Mouse (Mus musculus) midbrain, embryonic 12.5 days (tissue): Measurements from ENCODE around the gene Por. TPM values are rescaled to one million over a fixed set of nuclear protein-coding genes. Genes with fewer than 3 reads are reported as not detected.
A peak's percentile ranks its signal among the peaks of the same experiment; 100 is the strongest.

ENCODE experiments used
- ATAC-seq: fragments of 200-750 bp; cut with Nextera tagmentation; 2 replicates; pipeline ENCODE4 v1.8.0; 2017; ENCODE audit warnings: low read depth, moderate TSS enrichment, moderate library complexity; ENCODE audit not compliant: low FRiP score
- H3K27ac ChIP-seq: fragments of 300-500 bp; sonication (generic); replicated peaks from 2 replicates; pipeline ENCODE4 v1.5.1; 2016; ENCODE audit warnings: mild to moderate bottlenecking
- H3K27me3 ChIP-seq: fragments of 300-500 bp; sonication (generic); 2 replicates; pipeline ENCODE4 v1.6.1; 2016; ENCODE audit warnings: mild to moderate bottlenecking
- H3K36me3 ChIP-seq: fragments of 300-500 bp; sonication (generic); 2 replicates; pipeline ENCODE4 v1.6.1; 2016
- H3K4me1 ChIP-seq: fragments of 300-500 bp; sonication (generic); 2 replicates; pipeline ENCODE4 v1.6.1; 2016
- H3K4me2 ChIP-seq: fragments of 300-500 bp; sonication (generic); replicated peaks from 2 replicates; pipeline ENCODE4 v1.6.1; 2016; ENCODE audit warnings: mild to moderate bottlenecking, moderate library complexity
- H3K4me3 ChIP-seq: fragments of 300-500 bp; sonication (generic); 2 replicates; pipeline ENCODE4 v1.5.1; 2016; ENCODE audit warnings: mild to moderate bottlenecking
- H3K9ac ChIP-seq: fragments of 300-500 bp; sonication (generic); replicated peaks from 2 replicates; pipeline ENCODE4 v1.6.1; 2016; ENCODE audit warnings: mild to moderate bottlenecking, moderate library complexity
- H3K9me3 ChIP-seq: fragments of 300-500 bp; sonication (generic); 2 replicates; pipeline ENCODE4 v1.6.1; 2016; ENCODE audit warnings: mild to moderate bottlenecking
- WGBS: fragments of 180-500 bp; shearing (Covaris S2); methylation state at CpG from one replicate; pipeline ENCODE4 v1.1.7; 2016; 5-methylcytosine and 5-hydroxymethylcytosine counted together
- polyA plus RNA-seq: library from polyadenylated mRNA; unstranded; fragments of >200 nt; fragmentation: Nextera tagmentation; extraction: Ambion mirVana; gene quantifications from 2 replicates; pipeline ENCODE4 v1.2.1, GENCODE M21; 2016

Gene Por
- polyA plus RNA-seq, 1 experiment from 2014 or later = 145 TPM

GRCm38 (mm10) chr5:135730916-135731315, 61.1 kb downstream of the Por start:
- Histone ChIP-seq H3K4me2 (no peak overlapping the region), H3K4me1 (peaks cover 16% of the 10 kb centered on the region), H3K4me3 (no peak overlapping the region), H3K9ac (no peak overlapping the region), H3K9me3 (0 out of 2 replicates have a peak, but pooled peaks cover 3% of the 10 kb centered on the region), H3K36me3 (peaks cover 84% of the 10 kb centered on the region), H3K27ac (no peak overlapping the region), H3K27me3 (no peaks in the 10 kb centered on the region)
- no peak for ATAC-seq
- WGBS = 92% methylated on average over 10 of the region's 10 CpGs

- no peaks in the 10 kb centered on the region for H3K27me3 ChIP-seq
- no peak overlapping the region for H3K27ac ChIP-seq
- H3K4me3 ChIP-seq = no peak overlapping the region
- no peak overlapping the region for H3K4me2 ChIP-seq
- no peak for ATAC-seq
- H3K9me3 ChIP-seq = 0 out of 2 replicates have a peak, but pooled peaks cover 3% of the 10 kb centered on the region
- H3K9ac ChIP-seq = no peak overlapping the region
- peaks cover 12% of the 10 kb centered on the region for H3K4me1 ChIP-seq
- H3K36me3 ChIP-seq = peaks cover 88% of the 10 kb centered on the region
- WGBS = 93% methylated on average over 16 of the region's 16 CpGs
Measured at GRCm38 (mm10) chr5:135731322-135731721, 61.5 kb downstream of the Por start.

- H3K27me3 ChIP-seq = no peaks in the 10 kb centered on the region
- 0 out of 2 replicates have a peak, but pooled peaks cover 3% of the 10 kb centered on the region for H3K9me3 ChIP-seq
- 98% methylated on average over 4 of the region's 4 CpGs for WGBS
- no peak overlapping the region for H3K27ac ChIP-seq
- H3K36me3 ChIP-seq = peaks cover 99% of the 10 kb centered on the region
- H3K4me1 ChIP-seq = no peaks in the 10 kb centered on the region; the same call in none of the 2 replicates
- H3K4me3 ChIP-seq = no peak overlapping the region
- H3K9ac ChIP-seq = no peak overlapping the region
- no peak overlapping the region for H3K4me2 ChIP-seq
- ATAC-seq = no peak
Measured at GRCm38 (mm10) chr5:135733071-135733470, 63.2 kb downstream of the Por start.

DNA sequence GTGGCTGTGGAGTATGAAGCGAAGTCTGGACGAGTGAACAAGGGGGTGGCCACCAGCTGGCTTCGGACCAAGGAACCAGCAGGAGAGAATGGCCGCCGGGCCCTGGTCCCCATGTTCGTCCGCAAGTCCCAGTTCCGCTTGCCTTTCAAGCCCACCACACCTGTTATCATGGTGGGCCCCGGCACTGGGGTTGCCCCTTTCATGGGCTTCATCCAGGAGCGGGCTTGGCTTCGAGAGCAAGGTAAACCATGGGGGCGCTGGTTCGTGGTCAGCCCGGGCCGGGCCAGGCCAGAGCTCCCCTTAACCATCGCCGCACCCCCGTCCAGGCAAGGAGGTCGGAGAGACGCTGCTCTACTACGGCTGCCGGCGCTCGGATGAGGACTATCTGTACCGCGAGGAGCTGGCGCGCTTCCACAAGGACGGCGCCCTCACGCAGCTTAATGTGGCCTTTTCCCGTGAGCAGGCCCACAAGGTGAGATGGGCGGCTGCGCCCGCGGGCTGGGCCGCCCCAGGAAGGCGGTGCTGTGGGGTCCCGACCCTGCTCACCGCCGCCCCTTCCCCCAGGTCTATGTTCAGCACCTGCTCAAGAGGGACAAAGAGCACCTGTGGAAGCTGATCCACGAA, 64.3 kb downstream of the Por start:
- Histone ChIP-seq H3K9ac (no peak overlapping the region), H3K9me3 (0 out of 2 replicates have a peak, but pooled peaks cover 3% of the 10 kb centered on the region), H3K36me3 (peaks cover 92% of the 10 kb centered on the region), H3K4me3 (no peak overlapping the region), H3K4me1 (no peaks in the 10 kb centered on the region), H3K27me3 (no peaks in the 10 kb centered on the region), H3K4me2 (no peak overlapping the region), H3K27ac (no peak overlapping the region)
- WGBS = 94% methylated on average over 42 of the region's 42 CpGs
- ATAC-seq = peak; percentile 41; the same call in 1 of the 2 replicates

DNA sequence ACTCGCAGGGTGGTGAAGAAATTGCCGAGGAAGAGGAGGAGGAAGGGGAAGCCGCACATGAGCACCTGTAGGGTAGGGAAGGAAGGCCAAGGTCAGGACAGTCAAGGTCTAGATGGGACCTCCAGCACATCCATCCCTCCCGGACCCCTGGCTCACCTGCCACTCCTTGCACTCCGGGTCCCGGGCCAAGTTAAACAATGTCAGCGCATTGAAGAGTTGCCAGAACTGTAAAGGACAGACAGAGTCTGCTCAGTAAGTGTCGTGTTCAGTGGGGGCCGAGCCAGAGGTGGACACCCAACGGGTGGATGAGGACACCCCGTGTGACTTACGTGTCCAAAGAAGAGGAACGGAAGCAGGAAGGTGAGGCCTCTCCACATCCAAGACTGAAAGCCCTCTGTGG, 65.9 kb downstream of the Por start:
- WGBS = 94% methylated on average over 13 of the region's 13 CpGs
- no peak overlapping the region for H3K9ac ChIP-seq
- no peak for ATAC-seq
- H3K36me3 ChIP-seq = peaks cover 82% of the 10 kb centered on the region
- H3K9me3 ChIP-seq = 0 out of 2 replicates have a peak, but pooled peaks cover 3% of the 10 kb centered on the region
- H3K4me2 ChIP-seq = no peak overlapping the region
- H3K4me3 ChIP-seq = no peak overlapping the region
- H3K4me1 ChIP-seq = no peaks in the 10 kb centered on the region
- no peak overlapping the region for H3K27ac ChIP-seq
- no peaks in the 10 kb centered on the region for H3K27me3 ChIP-seq

- peaks cover 82% of the 10 kb centered on the region for H3K36me3 ChIP-seq
- 94% methylated on average over 16 of the region's 16 CpGs for WGBS
Measured at GRCm38 (mm10) chr5:135736544-135736943, 66.7 kb downstream of the Por start.

GRCm38 (mm10) chr5:135737154-135737553, 67.3 kb downstream of the Por start:
- Histone ChIP-seq H3K36me3 (peaks cover 80% of the 10 kb centered on the region), H3K4me2 (no peak overlapping the region), H3K9ac (no peak overlapping the region), H3K4me1 (0 out of 2 replicates have a peak, but pooled peaks cover under 1% of the 10 kb centered on the region), H3K27me3 (no peaks in the 10 kb centered on the region), H3K9me3 (0 out of 2 replicates have a peak, but pooled peaks cover 3% of the 10 kb centered on the region), H3K27ac (no peak overlapping the region), H3K4me3 (no peak overlapping the region)
- no peak for ATAC-seq
- 79% methylated on average over 7 of the region's 7 CpGs for WGBS

More at GRCm38 (mm10) chr5:135736544-135736943, 66.7 kb downstream of the Por start:
- no peak overlapping the region for H3K9ac ChIP-seq
- H3K27me3 ChIP-seq = no peaks in the 10 kb centered on the region
- no peak for ATAC-seq
- H3K4me1 ChIP-seq = no peaks in the 10 kb centered on the region
- no peak overlapping the region for H3K4me3 ChIP-seq
- 0 out of 2 replicates have a peak, but pooled peaks cover 3% of the 10 kb centered on the region for H3K9me3 ChIP-seq
- H3K4me2 ChIP-seq = no peak overlapping the region
- no peak overlapping the region for H3K27ac ChIP-seq

DNA sequence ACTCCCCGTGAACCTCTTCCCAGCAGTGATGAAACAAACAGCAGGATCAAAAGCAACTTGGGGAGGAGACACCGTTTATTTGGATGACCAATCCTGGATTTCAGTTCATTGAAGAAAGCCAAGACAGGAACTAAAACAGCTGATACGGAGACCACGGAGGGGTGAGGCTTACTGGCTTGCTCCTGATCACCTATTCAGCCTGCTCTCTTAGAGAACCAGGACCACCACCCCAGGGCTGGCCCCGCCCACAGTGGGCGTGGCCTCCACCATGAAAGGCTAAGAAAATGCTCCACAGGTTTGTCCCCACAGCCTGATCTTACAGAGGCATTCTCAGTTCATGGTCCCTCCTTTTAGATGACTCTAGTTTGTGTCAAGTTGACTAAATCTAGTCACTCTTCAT, 68.4 kb downstream of the Por start:
- 0 out of 2 replicates have a peak, but pooled peaks cover 3% of the 10 kb centered on the region for H3K9me3 ChIP-seq
- H3K4me2 ChIP-seq = no peak overlapping the region
- WGBS = 33% methylated on average over 6 of the region's 6 CpGs
- no peak overlapping the region for H3K9ac ChIP-seq
- no peak overlapping the region for H3K4me3 ChIP-seq
- H3K36me3 ChIP-seq = peaks cover 69% of the 10 kb centered on the region
- H3K27me3 ChIP-seq = no peaks in the 10 kb centered on the region
- no peak for ATAC-seq
- no peak overlapping the region for H3K27ac ChIP-seq
- H3K4me1 ChIP-seq = peaks cover 12% of the 10 kb centered on the region

- no peak overlapping the region for H3K9ac ChIP-seq
- no peak overlapping the region for H3K4me3 ChIP-seq
- H3K27me3 ChIP-seq = peaks cover 16% of the 10 kb centered on the region
- H3K27ac ChIP-seq = no peak overlapping the region
- H3K36me3 ChIP-seq = peaks cover 30% of the 10 kb centered on the region
- ATAC-seq = no peak
- 76% methylated on average over 10 of the region's 10 CpGs for WGBS
- H3K4me2 ChIP-seq = no peak overlapping the region
- H3K4me1 ChIP-seq = peaks cover 19% of the 10 kb centered on the region
- peaks cover 2% of the 10 kb centered on the region; the same call in 1 of the 2 replicates for H3K9me3 ChIP-seq
Measured at GRCm38 (mm10) chr5:135742156-135742555, 72.3 kb downstream of the Por start.

DNA sequence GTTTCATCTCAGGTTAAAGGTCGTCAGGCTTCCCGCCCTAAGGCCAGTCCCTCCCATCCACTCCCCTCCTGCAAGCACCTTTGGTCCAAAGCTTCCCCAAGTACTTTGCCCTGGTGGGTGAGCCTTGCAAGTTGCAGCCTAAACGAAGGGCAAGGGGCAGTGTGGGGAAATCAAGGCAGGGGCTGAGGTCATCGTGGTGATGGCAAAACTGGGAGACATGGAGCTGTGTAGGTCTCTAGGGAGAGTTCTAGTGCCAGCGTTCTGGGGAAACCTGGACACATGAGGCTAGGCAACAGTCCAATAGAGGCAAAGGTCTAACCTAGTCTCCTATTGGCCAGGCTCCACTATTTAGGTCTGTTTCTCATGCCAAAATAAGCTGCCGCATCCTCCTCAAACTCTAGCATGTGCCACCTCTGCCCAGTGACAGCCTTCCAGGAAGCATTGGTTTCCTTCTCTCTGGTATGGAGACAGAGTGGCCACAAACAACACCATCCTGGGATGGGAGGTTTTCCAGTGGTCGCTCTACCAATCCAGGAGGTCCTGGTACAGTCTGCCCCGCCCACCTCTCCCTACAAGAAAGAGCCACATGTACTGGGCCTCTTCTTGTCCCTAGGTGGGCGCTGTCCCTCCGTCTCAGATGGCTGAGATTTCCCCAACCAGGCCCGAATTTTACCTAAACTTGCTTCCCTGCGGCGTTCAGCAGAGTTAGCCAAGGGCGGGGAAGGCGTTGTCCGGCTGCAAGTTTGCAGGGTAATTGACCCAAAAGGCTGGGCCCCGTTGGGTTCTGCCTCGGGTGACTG, 73.3 kb downstream of the Por start:
- Histone ChIP-seq H3K9ac (peak overlapping the region; percentile 74), H3K4me1 (peaks cover 19% of the 10 kb centered on the region), H3K9me3 (peaks cover 9% of the 10 kb centered on the region; the same call in 1 of the 2 replicates), H3K27ac (no peak overlapping the region), H3K36me3 (peaks cover 21% of the 10 kb centered on the region), H3K27me3 (peaks cover 21% of the 10 kb centered on the region), H3K4me3 (peak overlapping the region; percentile 91), H3K4me2 (peak overlapping the region; percentile 96)
- WGBS = 21% methylated on average over 18 of the region's 18 CpGs
- peak; percentile 34; the same call in 1 of the 2 replicates for ATAC-seq

- Histone ChIP-seq H3K9ac (peak within 1 kb of the TSS; percentile 74), H3K36me3 (peaks cover 18% of the 10 kb centered on the region; the same call in 1 of the 2 replicates), H3K9me3 (peaks cover 14% of the 10 kb centered on the region), H3K4me1 (peaks cover 19% of the 10 kb centered on the region), H3K4me3 (peak within 1 kb of the TSS; percentile 91), H3K27me3 (peaks cover 21% of the 10 kb centered on the region), H3K27ac (peak within 1 kb of the TSS; percentile 58), H3K4me2 (peak within 1 kb of the TSS; percentile 96)
- ATAC-seq = peak; percentile 96
- WGBS = 1% methylated on average over 60 of the region's 60 CpGs
Measured at GRCm38 (mm10) chr5:135743741-135744609, 74.1 kb downstream of the Por start, which contains the start of gene Tmem120a. Gene Tmem120a, minus strand, starts transcription at chr5:135744448.
